Mouse (Mus musculus) left cerebral cortex, adult 6 months (tissue): ENCODE results near the gene Mtf1. TPM values are rescaled to one million over a fixed set of nuclear protein-coding genes. Genes with fewer than 3 reads are reported as not detected.

Experiments used
- long read RNA-seq, 2 experiments: library from polyadenylated mRNA; unstranded; transcript quantifications; one replicate each; pipeline ENCODE4 v2.0.0; 2019 to 2020
- polyA plus RNA-seq: library from polyadenylated mRNA; unstranded; fragments of <200 nt; fragmentation: Nextera tagmentation; gene quantifications from 2 replicates; pipeline ENCODE4 v1.2.3, GENCODE M21; 2021

The Mtf1 gene
- 10.3 and 13.4 TPM in 2 replicates for polyA plus RNA-seq
- long read RNA-seq, experiment 1, full-length matches to known transcripts: 7 of 25 reads
- long read RNA-seq, experiment 1, partial matches to known transcripts: 2 of 25 reads
- long read RNA-seq, experiment 1, other reads (novel, unspliced or antisense): 16 of 25 reads
- long read RNA-seq, experiment 2, transcript Mtf1-204 (2 exons, 781 nt): major isoform, 5 of 8 reads
- long read RNA-seq, experiment 2, partial matches to known transcripts: 0 of 8 reads
- long read RNA-seq, experiment 2, other reads (novel, unspliced or antisense): 3 of 8 reads

GRCm38 (mm10) chr4:124801552-124802308 lies at the start of gene Mtf1:
Mtf1 (plus strand) TSS chr4:124802104.

GRCm38 (mm10) chr4:124850261-124850913 lies 48.5 kb downstream of the Mtf1 start, which contains the start of gene Yrdc:
Yrdc (plus strand) TSS chr4:124850679.

GRCm38 (mm10) chr4:124850933-124851658 lies 49.2 kb downstream of the Mtf1 start, which contains the start of gene 1110065P20Rik:
1110065P20Rik (minus strand) TSS chr4:124851196.

GRCm38 (mm10) chr4:124861283-124862188 lies 59.6 kb downstream of the Mtf1 start, which contains the start of gene Maneal:
Maneal (minus strand) TSS chr4:124862171.

GRCm38 (mm10) chr4:124880599-124880998 lies 78.7 kb downstream of the Mtf1 start, which contains the start of gene Epha10:
Epha10 (plus strand) TSS chr4:124880899.

Other genes starting within 250 kb of the Mtf1 start
- gene 3100002H09Rik, start 191.3 kb upstream of the Mtf1 start, polyA plus RNA-seq: not detected in 2 replicates
- 3.9 and 5.1 TPM in 2 replicates for gene Pou3f1, start 145.3 kb upstream of the Mtf1 start, polyA plus RNA-seq
- 30.2 and 34.0 TPM in 2 replicates for gene Utp11, start 108.5 kb upstream of the Mtf1 start, polyA plus RNA-seq
- gene Fhl3, start 101.4 kb upstream of the Mtf1 start, polyA plus RNA-seq: 0.60 and 0.63 TPM in 2 replicates
- gene Sf3a3, start 87.3 kb upstream of the Mtf1 start, polyA plus RNA-seq: 39.4 and 41.9 TPM in 2 replicates
- gene Inpp5b, start 60.3 kb upstream of the Mtf1 start, polyA plus RNA-seq: 5.7 and 6.1 TPM in 2 replicates
- 5.0 and 49.2 TPM in 2 replicates for gene Yrdc, start 48.6 kb downstream of the Mtf1 start, polyA plus RNA-seq
- gene 1110065P20Rik, start 49.1 kb downstream of the Mtf1 start, polyA plus RNA-seq: 84.5 and 117 TPM in 2 replicates
- 8.9 and 11.2 TPM in 2 replicates for gene Maneal, start 60.1 kb downstream of the Mtf1 start, polyA plus RNA-seq
- 2.3 and 7.8 TPM in 2 replicates for gene Epha10, start 78.8 kb downstream of the Mtf1 start, polyA plus RNA-seq
- gene 9930104L06Rik, start 134.9 kb downstream of the Mtf1 start, polyA plus RNA-seq: 3.9 and 5.8 TPM in 2 replicates
- gene Cdca8, start 137.2 kb downstream of the Mtf1 start, polyA plus RNA-seq: 2.2 and 2.5 TPM in 2 replicates
- gene Rspo1, start 184.3 kb downstream of the Mtf1 start, polyA plus RNA-seq: 4.1 and 14.0 TPM in 2 replicates
- gene Gnl2, start 214.5 kb downstream of the Mtf1 start, polyA plus RNA-seq: 27.4 and 28.7 TPM in 2 replicates